Mouse (Mus musculus) kidney, embryonic 14.5 days (tissue): Measurements from ENCODE around the gene Gm10382. TPM values are rescaled to one million over a fixed set of nuclear protein-coding genes. Genes with fewer than 3 reads are reported as not detected.

Experiments used
- ATAC-seq: fragments of 200-750 bp; cut with Nextera tagmentation; 2 replicates; pipeline ENCODE4 v1.8.0; 2017; ENCODE audit warnings: moderate number of reproducible peaks, mild to moderate bottlenecking, moderate TSS enrichment, moderate library complexity; ENCODE audit not compliant: low FRiP score, low TSS enrichment
- H3K27ac ChIP-seq: fragments of 300-500 bp; sonication (generic); 2 replicates; pipeline ENCODE4 v1.5.1; 2014; ENCODE audit warnings: low read depth, mild to moderate bottlenecking, low read length, moderate library complexity, mixed read lengths
- H3K27me3 ChIP-seq: fragments of 300-500 bp; sonication (generic); 2 replicates; pipeline ENCODE4 v1.6.1; 2014; ENCODE audit warnings: mild to moderate bottlenecking, low read length; ENCODE audit not compliant: control insufficient read depth, insufficient read depth
- H3K36me3 ChIP-seq: fragments of 300-500 bp; sonication (generic); 2 replicates; pipeline ENCODE4 v1.6.1; 2014; ENCODE audit warnings: low read length, mixed read lengths; ENCODE audit not compliant: control insufficient read depth, insufficient read depth
- H3K4me1 ChIP-seq: fragments of 300-500 bp; sonication (generic); 2 replicates; pipeline ENCODE4 v1.6.1; 2014; ENCODE audit warnings: low read length, mixed read lengths; ENCODE audit not compliant: control insufficient read depth, insufficient read depth
- H3K4me2 ChIP-seq: fragments of 300-500 bp; sonication (generic); replicated peaks from 2 replicates; pipeline ENCODE4 v1.6.1; 2014; ENCODE audit warnings: low read depth, mild to moderate bottlenecking, low read length
- H3K4me3 ChIP-seq: fragments of 300-500 bp; sonication (generic); 2 replicates; pipeline ENCODE4 v1.5.1; 2014; ENCODE audit warnings: mild to moderate bottlenecking, low read length
- H3K9ac ChIP-seq: fragments of 300-500 bp; sonication (generic); 2 replicates; pipeline ENCODE4 v1.6.1; 2014; ENCODE audit warnings: low read depth, mild to moderate bottlenecking, low read length, moderate library complexity
- H3K9me3 ChIP-seq: fragments of 300-500 bp; sonication (generic); 2 replicates; pipeline ENCODE4 v1.6.1; 2016; ENCODE audit warnings: low read length; ENCODE audit not compliant: control insufficient read depth
- WGBS: fragments of 180-500 bp; shearing (Covaris S2); extraction: QIAGEN DNeasy Blood & Tissue Kit; methylation state at CpG from one replicate; pipeline ENCODE4 v1.1.7; 2014; 5-methylcytosine and 5-hydroxymethylcytosine counted together
- polyA plus RNA-seq: library from polyadenylated mRNA; unstranded; fragments of >200 nt; fragmentation: Nextera tagmentation; extraction: Ambion mirVana; gene quantifications from 2 replicates; pipeline ENCODE4 v1.2.1, GENCODE M21; 2014

The Gm10382 gene
- polyA plus RNA-seq, 1 experiment from 2014 or later = 0.41 TPM

DNA sequence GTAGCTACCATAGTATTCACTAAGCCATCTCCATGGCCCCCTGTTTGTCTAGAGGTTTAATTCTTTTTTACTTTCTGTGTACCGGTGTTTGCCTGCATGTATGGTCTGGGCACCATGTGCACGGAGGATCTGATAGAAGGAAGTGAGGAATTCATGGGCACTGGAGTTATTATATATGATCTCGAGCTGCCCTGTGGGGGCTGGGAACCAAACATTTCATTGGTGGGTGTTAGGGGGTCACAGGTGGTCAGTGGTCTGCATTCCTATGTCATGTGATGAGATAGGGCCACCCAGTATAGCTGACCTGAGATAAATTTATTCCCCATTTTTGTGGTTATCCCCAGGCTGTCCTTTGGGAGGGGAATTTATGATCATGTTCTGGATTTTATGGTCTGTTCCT, 5.9 kb downstream of the Gm10382 start:
- WGBS = 51% methylated on average over 3 of the region's 3 CpGs
- no peaks in the 10 kb centered on the region for H3K36me3 ChIP-seq
- peak overlapping the region; percentile 43; the same call in 1 of the 2 replicates for H3K4me2 ChIP-seq

DNA sequence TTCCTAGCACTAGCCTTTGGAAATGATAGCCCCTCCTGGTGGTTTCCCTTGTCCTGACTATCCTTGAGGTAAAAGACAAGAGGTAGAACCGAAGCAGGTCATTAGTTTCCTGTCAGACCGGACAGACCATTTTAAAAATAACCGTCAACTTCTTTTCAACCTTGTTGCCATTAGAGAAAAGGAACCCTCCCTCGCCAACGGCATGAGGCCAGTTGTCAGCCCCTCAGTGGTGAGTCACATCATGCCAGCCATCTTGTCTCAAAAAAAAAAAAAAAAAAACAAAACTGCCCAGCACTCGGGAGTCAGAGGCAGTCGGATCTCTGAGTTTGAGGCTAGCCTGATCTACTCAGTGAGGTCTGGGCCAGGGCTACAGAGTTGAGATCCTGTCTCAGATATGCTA, 11.8 kb downstream of the Gm10382 start:
- Histone ChIP-seq H3K36me3 (no peaks in the 10 kb centered on the region), H3K9ac (no peak overlapping the region), H3K27me3 (no peaks in the 10 kb centered on the region; the same call in 1 of the 2 replicates), H3K9me3 (no peaks in the 10 kb centered on the region), H3K4me2 (no peak overlapping the region), H3K4me1 (no peaks in the 10 kb centered on the region), H3K4me3 (no peak overlapping the region), H3K27ac (no peak overlapping the region)
- 45% methylated on average over 7 of the region's 7 CpGs for WGBS
- no peak for ATAC-seq

More for the DNA sequence above, 5.9 kb downstream of the Gm10382 start:
- Histone ChIP-seq H3K27me3 (no peaks in the 10 kb centered on the region; the same call in 1 of the 2 replicates), H3K4me1 (peaks cover 16% of the 10 kb centered on the region; the same call in 1 of the 2 replicates), H3K27ac (peak overlapping the region; percentile 100; the same call in 1 of the 2 replicates), H3K9me3 (no peaks in the 10 kb centered on the region), H3K9ac (no peak overlapping the region), H3K4me3 (no peak overlapping the region)
- no peak for ATAC-seq

GRCm38 (mm10) chr5:125402476-125402875, 13.4 kb downstream of the Gm10382 start:
- WGBS = 53% methylated on average over 10 of the region's 10 CpGs
- no peaks in the 10 kb centered on the region for H3K27me3 ChIP-seq
- peaks cover 5% of the 10 kb centered on the region for H3K4me1 ChIP-seq
- no peak overlapping the region for H3K9ac ChIP-seq
- H3K4me2 ChIP-seq = no peak overlapping the region
- H3K36me3 ChIP-seq = no peaks in the 10 kb centered on the region
- no peak overlapping the region for H3K4me3 ChIP-seq
- no peak overlapping the region for H3K27ac ChIP-seq
- H3K9me3 ChIP-seq = no peaks in the 10 kb centered on the region
- ATAC-seq = no peak

DNA sequence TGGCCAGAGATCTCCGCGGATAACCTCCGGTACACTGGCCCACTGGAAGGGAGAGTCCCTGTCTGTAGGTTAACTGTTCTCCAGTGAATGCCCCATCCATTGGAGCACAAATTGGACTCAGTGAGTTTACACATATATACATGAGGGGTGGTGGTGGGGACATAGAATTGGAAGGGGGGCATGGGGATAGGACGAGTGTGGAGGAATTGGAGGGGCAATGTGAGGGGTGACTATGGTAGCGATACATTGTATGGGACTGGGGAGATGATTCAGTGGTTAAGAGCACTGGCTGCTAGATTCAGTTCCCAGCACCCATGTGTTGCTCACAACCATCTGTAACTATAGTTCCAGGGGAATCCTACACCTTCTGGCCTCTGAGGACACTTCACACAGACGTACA, 13.9 kb downstream of the Gm10382 start:
- no peak overlapping the region for H3K9ac ChIP-seq
- no peaks in the 10 kb centered on the region for H3K9me3 ChIP-seq
- peaks cover 5% of the 10 kb centered on the region for H3K4me1 ChIP-seq
- no peak overlapping the region for H3K4me2 ChIP-seq
- no peak for ATAC-seq
- H3K4me3 ChIP-seq = no peak overlapping the region
- H3K27ac ChIP-seq = no peak overlapping the region
- WGBS = 62% methylated on average over 6 of the region's 6 CpGs
- no peaks in the 10 kb centered on the region for H3K27me3 ChIP-seq
- no peaks in the 10 kb centered on the region for H3K36me3 ChIP-seq

DNA sequence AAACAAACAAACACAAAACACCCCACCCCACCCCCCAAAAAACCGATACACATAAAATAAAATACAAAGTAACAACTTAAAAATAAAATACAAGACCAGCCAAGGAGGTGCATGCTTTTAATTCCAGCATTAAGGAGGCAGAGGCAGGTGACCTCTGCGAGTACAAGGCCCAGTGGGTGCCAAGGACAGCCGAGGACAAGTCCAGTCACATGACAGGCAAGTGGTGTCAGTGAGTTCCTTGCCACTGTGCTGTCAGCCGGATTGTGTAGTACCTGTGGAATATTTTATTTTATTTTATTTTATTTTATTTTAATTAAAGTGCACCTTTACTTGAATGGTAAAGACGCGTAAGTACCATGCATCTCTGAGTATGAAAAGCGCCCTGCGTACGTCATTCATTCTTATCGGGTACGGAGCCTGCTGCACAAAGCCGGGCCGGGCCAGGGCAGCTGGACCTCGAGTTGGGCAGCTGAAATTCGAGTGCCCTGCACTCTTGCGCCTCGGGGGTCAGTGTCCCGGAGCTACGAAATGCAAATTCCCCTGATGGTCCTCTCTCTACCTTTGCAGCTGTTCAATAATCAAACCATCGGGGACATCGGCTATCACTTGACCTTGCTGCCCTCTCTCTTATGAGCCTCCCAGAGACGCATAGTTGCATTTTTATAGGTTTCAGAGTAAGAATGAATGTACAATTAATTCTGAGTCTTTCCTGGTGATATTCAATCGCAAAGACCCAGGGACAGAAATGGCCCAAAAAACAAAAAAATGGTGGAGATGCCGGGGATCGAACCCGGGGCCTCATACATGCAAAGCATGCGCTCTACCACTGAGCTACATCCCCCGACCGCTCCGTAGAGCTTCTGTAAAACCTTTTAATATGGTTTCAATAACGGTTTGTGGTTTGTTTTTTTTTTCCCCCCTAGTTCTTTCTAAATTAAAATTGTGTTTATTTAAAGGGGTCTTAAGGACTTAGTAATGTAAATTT, 14.7 kb downstream of the Gm10382 start:
- WGBS = 15% methylated on average over 31 of the region's 31 CpGs
- Histone ChIP-seq H3K27me3 (no peaks in the 10 kb centered on the region), H3K4me1 (peaks cover 5% of the 10 kb centered on the region), H3K9ac (peak overlapping the region; percentile 47; the same call in 1 of the 2 replicates), H3K9me3 (no peaks in the 10 kb centered on the region), H3K27ac (no peak overlapping the region), H3K4me2 (peak overlapping the region; percentile 90), H3K4me3 (peak overlapping the region; percentile 72), H3K36me3 (no peaks in the 10 kb centered on the region)
- ATAC-seq = no peak

DNA sequence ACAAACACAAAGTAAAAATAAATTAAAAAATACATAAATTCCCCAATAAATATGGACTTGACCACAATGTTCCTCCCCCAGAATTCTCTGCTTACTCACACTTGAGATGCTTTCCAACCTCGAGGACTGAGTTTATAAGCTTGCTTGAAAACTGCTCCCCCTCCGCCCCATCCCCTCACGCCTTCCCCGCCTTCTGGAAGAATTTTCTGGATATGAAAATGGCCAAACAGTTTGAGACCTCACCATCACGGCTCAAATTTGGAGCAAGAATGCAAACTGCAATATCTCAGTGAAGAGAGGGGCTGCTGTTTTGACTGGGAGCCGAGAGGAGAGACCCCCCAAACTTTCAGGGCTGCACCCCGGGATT, 15.4 kb downstream of the Gm10382 start:
- Histone ChIP-seq H3K4me3 (peak overlapping the region; percentile 72), H3K4me2 (peak overlapping the region; percentile 90), H3K36me3 (no peaks in the 10 kb centered on the region), H3K9me3 (no peaks in the 10 kb centered on the region), H3K9ac (peak overlapping the region; percentile 59), H3K4me1 (peaks cover 5% of the 10 kb centered on the region), H3K27me3 (no peaks in the 10 kb centered on the region), H3K27ac (peak overlapping the region; percentile 86; the same call in 1 of the 2 replicates)
- WGBS = under 1% methylated on average over 7 of the region's 7 CpGs
- ATAC-seq = no peak

DNA sequence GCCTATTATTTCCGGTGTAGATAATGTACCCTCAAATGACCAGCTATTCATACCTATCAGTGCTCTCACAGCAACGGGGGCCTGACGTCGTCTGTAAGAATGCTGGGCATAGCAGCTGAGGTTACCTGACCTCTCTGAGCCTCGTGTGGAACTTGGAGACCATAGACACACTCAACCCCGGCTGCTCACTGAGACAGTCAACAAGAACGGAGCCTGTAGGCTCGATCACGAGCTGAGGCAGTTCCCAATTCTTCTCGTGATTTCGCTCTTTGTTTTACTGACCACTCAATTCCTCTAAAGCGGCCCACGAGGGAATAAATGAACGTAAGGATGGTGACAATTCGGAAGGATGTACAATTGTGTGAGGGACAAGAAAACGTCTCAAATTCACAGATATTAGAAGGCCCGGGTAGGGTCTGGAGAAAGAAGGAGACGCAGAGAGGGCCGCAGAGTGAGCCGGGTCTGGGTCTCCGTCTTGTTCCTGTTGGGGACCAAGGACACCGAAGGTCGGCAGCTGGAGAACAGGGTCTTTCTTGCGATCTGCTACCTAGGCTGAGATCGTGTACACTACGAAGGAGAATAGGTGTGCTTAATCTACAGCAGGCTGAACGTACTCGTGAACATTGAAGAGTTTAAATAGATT, 15.9 kb downstream of the Gm10382 start:
- Histone ChIP-seq H3K4me3 (peak overlapping the region; percentile 72), H3K9ac (peak overlapping the region; percentile 59), H3K36me3 (no peaks in the 10 kb centered on the region), H3K27me3 (no peaks in the 10 kb centered on the region), H3K4me2 (peak overlapping the region; percentile 90), H3K9me3 (no peaks in the 10 kb centered on the region), H3K27ac (peak overlapping the region; percentile 86), H3K4me1 (peaks cover 8% of the 10 kb centered on the region)
- ATAC-seq = peak; percentile 50
- under 1% methylated on average over 28 of the region's 28 CpGs for WGBS

- under 1% methylated on average over 31 of the region's 31 CpGs for WGBS
- H3K27ac ChIP-seq = peak overlapping the region; percentile 86
Measured at GRCm38 (mm10) chr5:125405546-125406248, 16.6 kb downstream of the Gm10382 start.

More at GRCm38 (mm10) chr5:125405546-125406248, 16.6 kb downstream of the Gm10382 start:
- H3K9me3 ChIP-seq = no peaks in the 10 kb centered on the region
- peak; percentile 51 for ATAC-seq
- H3K4me1 ChIP-seq = peaks cover 13% of the 10 kb centered on the region
- peak overlapping the region; percentile 72 for H3K4me3 ChIP-seq
- peak overlapping the region; percentile 90 for H3K4me2 ChIP-seq
- no peaks in the 10 kb centered on the region for H3K36me3 ChIP-seq
- no peaks in the 10 kb centered on the region for H3K27me3 ChIP-seq
- H3K9ac ChIP-seq = peak overlapping the region; percentile 59
